Mouse (Mus musculus): ENCODE results near the gene Slc25a44. TPM values are rescaled to one million over a fixed set of nuclear protein-coding genes. Genes with fewer than 3 reads are reported as not detected.
A peak's percentile ranks its signal among the peaks of the same experiment; 100 is the strongest.

Slc25a44 gene
- polyA plus RNA-seq (2014; fragmentation: Nextera tagmentation; extraction: Ambion mirVana): 18.2 and 18.4 TPM in 2 replicates

- Histone ChIP-seq H3K9me3 (ENCODE audit: control insufficient read depth, low read depth, low read length) (no peaks in the 10 kb centered on the region), H3K4me2 (replicated peaks; ENCODE audit: low read depth, low read length) (peak within 1 kb of the TSS; percentile 96), H3K4me3 (ENCODE audit: low read depth, low read length) (peak within 1 kb of the TSS; percentile 79), H3K4me1 (ENCODE audit: control insufficient read depth, insufficient read depth, low read length) (peaks cover 17% of the 10 kb centered on the region), H3K36me3 (ENCODE audit: control insufficient read depth, insufficient read depth, low read length) (peaks cover 8% of the 10 kb centered on the region; the same call in 1 of the 2 replicates), H3K27me3 (ENCODE audit: control insufficient read depth, insufficient read depth, low read length) (no peaks in the 10 kb centered on the region), H3K27ac (ENCODE audit: low read length) (no peak within 1 kb of the TSS), H3K9ac (replicated peaks; ENCODE audit: low read depth, low read length) (peak within 1 kb of the TSS; percentile 52)
- peak; percentile 98 for ATAC-seq (ENCODE audit: insufficient number of reproducible peaks, insufficient read depth, low FRiP score, low read depth)
- WGBS: 1% methylated on average over 35 of the region's 35 CpGs
Measured at GRCm38 (mm10) chr3:88424605-88425329, at the start of gene Slc25a44. Slc25a44 (minus strand) TSS chr3:88425139.

GRCm38 (mm10) chr3:88473571-88473970 is 48.6 kb upstream of the Slc25a44 start:
- no peak for ATAC-seq (ENCODE audit: insufficient number of reproducible peaks, insufficient read depth, low FRiP score, low read depth)
- H3K9ac ChIP-seq (replicated peaks; ENCODE audit: low read depth, low read length): no peak overlapping the region
- no peak overlapping the region for H3K27ac ChIP-seq (ENCODE audit: low read length)
- no peaks in the 10 kb centered on the region for H3K27me3 ChIP-seq (ENCODE audit: control insufficient read depth, insufficient read depth, low read length)
- H3K4me1 ChIP-seq (ENCODE audit: control insufficient read depth, insufficient read depth, low read length): no peaks in the 10 kb centered on the region
- 84% methylated on average over 1 of the region's 1 CpGs for WGBS
- H3K4me3 ChIP-seq (ENCODE audit: low read depth, low read length): no peak overlapping the region
- H3K36me3 ChIP-seq (ENCODE audit: control insufficient read depth, insufficient read depth, low read length): no peaks in the 10 kb centered on the region
- H3K9me3 ChIP-seq (ENCODE audit: control insufficient read depth, low read depth, low read length): no peaks in the 10 kb centered on the region
- no peak overlapping the region for H3K4me2 ChIP-seq (replicated peaks; ENCODE audit: low read depth, low read length)

DNA sequence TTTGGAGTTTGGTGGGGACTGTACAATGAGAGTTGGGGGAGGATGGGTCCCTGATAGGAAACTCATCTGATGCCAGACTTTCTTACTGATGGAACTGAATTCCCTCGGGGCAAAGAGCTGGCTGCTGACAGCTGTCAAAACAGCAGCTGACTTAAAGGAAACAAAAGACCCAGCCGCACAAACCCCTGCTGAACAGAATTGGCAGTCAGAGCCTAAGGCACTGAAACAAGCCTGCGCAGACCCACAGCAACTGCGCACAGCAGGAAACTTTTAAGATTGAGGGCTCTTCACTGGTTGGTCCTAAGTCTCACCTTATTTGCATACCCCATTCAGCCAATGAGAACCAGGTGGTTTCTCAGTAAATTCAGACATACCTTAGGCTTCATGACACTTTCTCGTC is 48.1 kb upstream of the Slc25a44 start:
- no peak overlapping the region for H3K27ac ChIP-seq (ENCODE audit: low read length)
- H3K4me2 ChIP-seq (replicated peaks; ENCODE audit: low read depth, low read length): no peak overlapping the region
- H3K27me3 ChIP-seq (ENCODE audit: control insufficient read depth, insufficient read depth, low read length): no peaks in the 10 kb centered on the region
- no peaks in the 10 kb centered on the region for H3K4me1 ChIP-seq (ENCODE audit: control insufficient read depth, insufficient read depth, low read length)
- no peak overlapping the region for H3K9ac ChIP-seq (replicated peaks; ENCODE audit: low read depth, low read length)
- 34% methylated on average over 5 of the region's 5 CpGs for WGBS
- no peaks in the 10 kb centered on the region for H3K36me3 ChIP-seq (ENCODE audit: control insufficient read depth, insufficient read depth, low read length)
- H3K9me3 ChIP-seq (ENCODE audit: control insufficient read depth, low read depth, low read length): no peaks in the 10 kb centered on the region
- ATAC-seq (ENCODE audit: insufficient number of reproducible peaks, insufficient read depth, low FRiP score, low read depth): no peak
- H3K4me3 ChIP-seq (ENCODE audit: low read depth, low read length): no peak overlapping the region

DNA sequence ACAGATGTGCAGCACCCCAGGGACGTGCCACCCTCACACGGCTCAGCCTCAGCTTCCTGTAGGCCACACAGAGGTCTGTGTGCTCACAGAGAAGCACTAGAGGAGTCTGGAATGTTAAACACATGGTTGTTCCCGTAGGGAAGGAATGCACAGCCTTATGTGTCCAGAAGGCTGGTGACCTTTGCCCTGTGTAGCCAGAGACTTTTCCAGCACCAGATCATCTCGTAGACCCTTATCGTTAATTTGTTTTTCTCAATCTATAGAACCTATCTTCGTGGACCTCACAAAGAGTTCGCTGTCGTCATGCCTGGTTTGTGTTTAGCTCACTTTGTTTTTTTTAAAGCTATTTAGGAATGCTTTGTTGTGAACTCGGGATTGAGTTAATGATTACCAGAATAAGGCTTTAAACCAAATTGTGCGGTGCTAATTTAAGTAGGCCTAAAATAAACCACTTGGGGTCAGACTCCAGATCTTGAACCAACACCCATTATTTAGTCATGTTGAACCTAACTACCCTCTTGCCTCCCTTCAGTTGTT is 46.1 kb upstream of the Slc25a44 start:
- Histone ChIP-seq H3K9me3 (ENCODE audit: control insufficient read depth, low read depth, low read length) (no peaks in the 10 kb centered on the region), H3K4me1 (ENCODE audit: control insufficient read depth, insufficient read depth, low read length) (0 out of 2 replicates have a peak, but pooled peaks cover 4% of the 10 kb centered on the region), H3K4me3 (ENCODE audit: low read depth, low read length) (no peak overlapping the region), H3K27me3 (ENCODE audit: control insufficient read depth, insufficient read depth, low read length) (no peaks in the 10 kb centered on the region), H3K27ac (ENCODE audit: low read length) (no peak overlapping the region), H3K4me2 (replicated peaks; ENCODE audit: low read depth, low read length) (no peak overlapping the region), H3K9ac (replicated peaks; ENCODE audit: low read depth, low read length) (no peak overlapping the region), H3K36me3 (ENCODE audit: control insufficient read depth, insufficient read depth, low read length) (no peaks in the 10 kb centered on the region)
- no peak for ATAC-seq (ENCODE audit: insufficient number of reproducible peaks, insufficient read depth, low FRiP score, low read depth)
- 49% methylated on average over 10 of the region's 10 CpGs for WGBS

DNA sequence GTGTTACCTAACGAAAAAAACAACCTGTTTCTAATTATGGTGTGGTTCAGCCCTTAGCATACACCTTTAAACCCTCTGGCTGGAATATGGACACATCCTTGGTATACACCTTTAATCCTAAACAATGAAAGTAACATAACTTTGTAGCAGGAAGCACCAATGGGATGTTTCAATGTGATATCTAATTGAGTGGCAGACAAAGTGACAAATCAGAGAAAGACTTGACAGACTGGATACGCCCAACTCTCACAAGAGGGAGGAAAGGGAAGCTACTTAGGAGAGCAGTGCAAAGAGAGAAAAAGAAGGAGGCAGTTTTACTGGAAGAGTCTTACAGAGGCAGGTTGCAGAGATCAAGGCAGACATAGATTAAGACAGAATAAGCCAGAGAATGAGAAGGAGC is 44.5 kb upstream of the Slc25a44 start:
- Histone ChIP-seq H3K4me3 (ENCODE audit: low read depth, low read length) (no peak overlapping the region), H3K4me2 (replicated peaks; ENCODE audit: low read depth, low read length) (no peak overlapping the region), H3K9ac (replicated peaks; ENCODE audit: low read depth, low read length) (no peak overlapping the region), H3K9me3 (ENCODE audit: control insufficient read depth, low read depth, low read length) (no peaks in the 10 kb centered on the region), H3K4me1 (ENCODE audit: control insufficient read depth, insufficient read depth, low read length) (0 out of 2 replicates have a peak, but pooled peaks cover 4% of the 10 kb centered on the region), H3K27me3 (ENCODE audit: control insufficient read depth, insufficient read depth, low read length) (no peaks in the 10 kb centered on the region), H3K36me3 (ENCODE audit: control insufficient read depth, insufficient read depth, low read length) (no peaks in the 10 kb centered on the region), H3K27ac (ENCODE audit: low read length) (no peak overlapping the region)
- 90% methylated on average over 2 of the region's 2 CpGs for WGBS
- no peak for ATAC-seq (ENCODE audit: insufficient number of reproducible peaks, insufficient read depth, low FRiP score, low read depth)

DNA sequence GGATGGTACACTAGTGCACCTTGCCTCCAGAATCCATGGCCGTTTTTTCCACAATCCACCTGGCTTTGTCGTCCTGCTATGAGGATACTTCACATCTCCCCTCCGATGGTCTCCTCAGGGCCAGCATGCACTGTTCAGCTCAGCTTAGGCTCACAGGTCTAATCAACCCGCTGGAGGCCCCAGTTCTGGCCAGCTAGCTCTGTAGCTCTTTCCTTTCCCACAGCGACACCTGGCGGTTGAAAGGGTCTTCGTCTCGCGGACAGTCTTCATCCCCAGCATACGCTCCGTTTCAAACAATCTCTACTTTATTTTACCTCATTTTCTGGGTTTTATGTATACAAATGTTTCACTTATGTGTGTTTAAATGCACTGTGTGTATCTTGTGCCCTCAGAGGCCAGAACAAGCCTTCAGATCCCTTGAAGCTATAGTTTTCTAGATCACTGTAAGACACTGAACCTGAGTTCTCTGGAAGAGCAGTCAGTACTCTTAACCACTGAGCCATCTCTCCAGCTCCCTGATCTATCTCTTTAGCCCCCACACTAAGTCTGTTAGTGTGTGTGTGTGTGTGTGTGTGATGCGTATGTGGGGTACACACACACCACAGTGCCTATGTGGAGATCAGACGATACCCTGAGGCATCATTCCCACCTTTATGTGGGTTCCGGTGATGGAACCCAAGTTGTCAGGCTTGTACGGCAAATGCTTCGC is 42.3 kb upstream of the Slc25a44 start:
- H3K4me2 ChIP-seq (replicated peaks; ENCODE audit: low read depth, low read length): no peak overlapping the region
- no peaks in the 10 kb centered on the region for H3K27me3 ChIP-seq (ENCODE audit: control insufficient read depth, insufficient read depth, low read length)
- H3K4me1 ChIP-seq (ENCODE audit: control insufficient read depth, insufficient read depth, low read length): 0 out of 2 replicates have a peak, but pooled peaks cover 4% of the 10 kb centered on the region
- H3K36me3 ChIP-seq (ENCODE audit: control insufficient read depth, insufficient read depth, low read length): no peaks in the 10 kb centered on the region
- no peak overlapping the region for H3K4me3 ChIP-seq (ENCODE audit: low read depth, low read length)
- WGBS: 28% methylated on average over 16 of the region's 16 CpGs
- H3K27ac ChIP-seq (ENCODE audit: low read length): no peak overlapping the region
- H3K9ac ChIP-seq (replicated peaks; ENCODE audit: low read depth, low read length): no peak overlapping the region
- peak; percentile 80; the same call in 1 of the 2 replicates for ATAC-seq (ENCODE audit: insufficient number of reproducible peaks, insufficient read depth, low FRiP score, low read depth)
- no peaks in the 10 kb centered on the region for H3K9me3 ChIP-seq (ENCODE audit: control insufficient read depth, low read depth, low read length)

DNA sequence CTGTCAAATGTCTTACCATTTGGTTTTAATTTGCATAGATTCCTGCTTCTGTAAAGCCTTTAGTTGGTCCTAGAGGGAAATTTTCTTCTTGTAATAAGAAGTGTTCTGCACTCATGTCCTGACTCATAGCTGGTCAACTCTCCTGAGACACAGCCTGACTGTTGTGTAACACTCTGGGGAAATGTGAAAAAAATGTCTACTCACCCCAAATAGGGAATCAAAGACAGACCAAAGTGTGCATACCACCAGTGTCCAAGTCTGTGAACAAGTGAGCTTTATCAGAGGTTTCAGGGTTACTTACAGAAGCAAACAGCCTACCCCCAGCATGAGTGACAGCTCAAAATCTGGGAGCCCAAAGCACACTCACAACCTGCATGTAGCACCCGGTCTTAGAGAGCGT is 40.2 kb upstream of the Slc25a44 start:
- no peaks in the 10 kb centered on the region for H3K9me3 ChIP-seq (ENCODE audit: control insufficient read depth, low read depth, low read length)
- no peaks in the 10 kb centered on the region for H3K27me3 ChIP-seq (ENCODE audit: control insufficient read depth, insufficient read depth, low read length)
- H3K36me3 ChIP-seq (ENCODE audit: control insufficient read depth, insufficient read depth, low read length): no peaks in the 10 kb centered on the region
- ATAC-seq (ENCODE audit: insufficient number of reproducible peaks, insufficient read depth, low FRiP score, low read depth): no peak
- 0 out of 2 replicates have a peak, but pooled peaks cover 4% of the 10 kb centered on the region for H3K4me1 ChIP-seq (ENCODE audit: control insufficient read depth, insufficient read depth, low read length)
- H3K4me2 ChIP-seq (replicated peaks; ENCODE audit: low read depth, low read length): no peak overlapping the region
- no peak overlapping the region for H3K4me3 ChIP-seq (ENCODE audit: low read depth, low read length)
- H3K9ac ChIP-seq (replicated peaks; ENCODE audit: low read depth, low read length): no peak overlapping the region
- H3K27ac ChIP-seq (ENCODE audit: low read length): no peak overlapping the region
- 75% methylated on average over 2 of the region's 2 CpGs for WGBS

- H3K36me3 ChIP-seq (ENCODE audit: control insufficient read depth, insufficient read depth, low read length): no peaks in the 10 kb centered on the region
- H3K4me1 ChIP-seq (ENCODE audit: control insufficient read depth, insufficient read depth, low read length): 0 out of 2 replicates have a peak, but pooled peaks cover 4% of the 10 kb centered on the region
- no peak overlapping the region for H3K4me3 ChIP-seq (ENCODE audit: low read depth, low read length)
- H3K27ac ChIP-seq (ENCODE audit: low read length): no peak overlapping the region
- ATAC-seq (ENCODE audit: insufficient number of reproducible peaks, insufficient read depth, low FRiP score, low read depth): no peak
- peaks cover under 1% of the 10 kb centered on the region; the same call in 1 of the 2 replicates for H3K27me3 ChIP-seq (ENCODE audit: control insufficient read depth, insufficient read depth, low read length)
- WGBS: 54% methylated on average over 3 of the region's 3 CpGs
- H3K9ac ChIP-seq (replicated peaks; ENCODE audit: low read depth, low read length): no peak overlapping the region
- H3K4me2 ChIP-seq (replicated peaks; ENCODE audit: low read depth, low read length): no peak overlapping the region
- no peaks in the 10 kb centered on the region for H3K9me3 ChIP-seq (ENCODE audit: control insufficient read depth, low read depth, low read length)
Measured at GRCm38 (mm10) chr3:88464425-88464824, 39.5 kb upstream of the Slc25a44 start.
